Mouse (Mus musculus) mesoderm, embryonic 11.5 days (tissue): ENCODE measurements around the gene Kank3.

ENCODE experiments used
- DNase-seq: peaks from one replicate; pipeline ENCODE4 v3.0.0-alpha.2; 2012; ENCODE audit warnings: low read depth, low spot score

Kank3 gene

DNA sequence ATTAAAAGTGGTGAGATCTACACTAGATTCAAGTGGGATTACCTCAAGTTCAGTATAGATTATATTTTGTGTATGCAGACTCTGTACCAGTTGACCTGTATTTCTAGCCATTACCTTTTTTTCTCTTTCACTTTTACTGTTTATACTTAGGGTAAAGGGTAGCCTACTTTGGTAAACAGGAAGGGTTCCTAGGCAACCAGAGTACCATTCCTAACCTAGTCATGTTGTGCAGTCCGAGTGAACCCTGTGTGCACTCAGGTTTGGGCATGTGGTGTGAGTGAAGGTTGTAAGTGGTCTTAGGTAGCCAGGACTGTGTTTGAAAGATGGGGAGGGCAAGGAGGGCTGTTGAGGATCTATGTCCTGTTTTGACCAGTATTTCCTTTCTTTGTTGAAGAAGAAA lies 41.0 kb downstream of the Kank3 start:
- no peak for DNase-seq

DNA sequence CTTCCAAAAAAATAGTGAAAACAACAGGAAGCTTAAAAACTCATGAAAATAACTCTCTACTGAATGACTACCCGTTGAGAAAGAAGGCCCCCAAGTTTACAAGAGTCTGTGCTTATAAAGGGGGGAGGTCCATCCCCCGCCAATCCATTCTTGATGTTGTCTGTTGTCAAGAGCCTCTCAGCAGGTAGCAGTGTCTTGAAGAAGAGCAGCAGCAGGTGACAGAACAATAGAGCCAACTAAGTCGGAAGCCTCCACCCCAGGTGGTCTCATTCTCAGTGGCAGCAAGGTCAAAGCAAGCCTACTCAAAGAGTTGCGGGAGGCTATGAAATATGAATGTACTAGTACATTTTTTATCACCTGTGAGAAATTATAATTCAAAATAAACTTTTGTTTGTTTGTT lies 47.5 kb downstream of the Kank3 start:
- DNase-seq = no peak

DNA sequence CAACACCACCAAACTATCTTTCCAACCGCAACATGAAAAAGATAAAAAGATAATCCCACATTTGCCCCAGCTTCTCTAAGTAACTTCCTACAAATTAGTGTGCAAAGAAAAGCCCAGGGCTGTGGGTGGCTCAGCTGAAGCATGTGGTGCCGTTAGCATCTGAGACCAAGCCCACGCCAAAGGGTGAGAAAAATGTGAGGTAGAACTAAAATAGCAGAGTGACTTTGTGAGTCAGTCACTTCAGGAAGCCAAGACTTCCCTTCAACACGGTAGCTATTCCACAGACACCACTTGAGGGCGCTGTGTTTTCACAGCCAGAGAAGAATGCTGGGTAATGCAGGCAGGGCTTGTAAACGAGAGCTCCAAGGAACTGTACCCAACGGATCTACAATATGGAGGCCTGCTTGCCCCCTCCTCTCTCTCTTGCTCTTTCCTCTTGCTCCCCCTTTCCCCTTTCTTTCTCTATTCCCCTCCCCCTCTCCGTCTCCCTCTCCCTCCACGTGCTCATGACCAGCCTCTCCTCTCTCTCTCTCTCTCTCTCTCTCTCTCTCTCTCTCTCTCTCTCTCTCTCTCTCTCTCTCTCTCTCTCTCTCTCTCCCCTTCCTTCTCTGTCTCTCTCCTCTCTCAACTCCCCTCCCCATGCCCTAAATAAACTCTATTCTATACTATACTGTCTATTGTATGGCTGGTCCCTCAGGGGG lies 55.2 kb downstream of the Kank3 start:
- DNase-seq = peak; percentile 53
